Mouse (Mus musculus) neural tube, embryonic 15.5 days (tissue): ENCODE measurements around the gene Clock. TPM values are rescaled to one million over a fixed set of nuclear protein-coding genes. Genes with fewer than 3 reads are reported as not detected.

Experiments used
- ATAC-seq: fragments of 200-750 bp; cut with Nextera tagmentation; 2 replicates; pipeline ENCODE4 v1.8.0; 2017; ENCODE audit warnings: mild to moderate bottlenecking, moderate TSS enrichment, moderate library complexity; ENCODE audit not compliant: low FRiP score
- H3K27ac ChIP-seq: fragments of 300-500 bp; sonication (generic); replicated peaks from 2 replicates; pipeline ENCODE4 v1.5.1; 2015; ENCODE audit warnings: mild to moderate bottlenecking, inconsistent platforms
- H3K27me3 ChIP-seq: fragments of 300-500 bp; sonication (generic); replicated peaks from 2 replicates; pipeline ENCODE4 v1.6.1; 2015; ENCODE audit warnings: inconsistent platforms
- H3K36me3 ChIP-seq: fragments of 300-500 bp; sonication (generic); 2 replicates; pipeline ENCODE4 v1.6.1; 2015; ENCODE audit warnings: inconsistent platforms
- H3K4me1 ChIP-seq: fragments of 300-500 bp; sonication (generic); 2 replicates; pipeline ENCODE4 v1.6.1; 2015; ENCODE audit warnings: inconsistent platforms
- H3K4me2 ChIP-seq: fragments of 300-500 bp; sonication (generic); 2 replicates; pipeline ENCODE4 v1.6.1; 2015; ENCODE audit warnings: inconsistent platforms, mild to moderate bottlenecking, moderate library complexity
- H3K4me3 ChIP-seq: fragments of 300-500 bp; sonication (generic); replicated peaks from 2 replicates; pipeline ENCODE4 v1.5.1; 2015; ENCODE audit warnings: mild to moderate bottlenecking, inconsistent platforms
- H3K9ac ChIP-seq: fragments of 300-500 bp; sonication (generic); replicated peaks from 2 replicates; pipeline ENCODE4 v1.6.1; 2015; ENCODE audit warnings: mild to moderate bottlenecking, inconsistent platforms
- H3K9me3 ChIP-seq: fragments of 300-500 bp; sonication (generic); replicated peaks from 2 replicates; pipeline ENCODE4 v1.6.1; 2016; ENCODE audit warnings: inconsistent platforms
- WGBS: fragments of 180-500 bp; shearing (Covaris S2); methylation state at CpG from one replicate; pipeline ENCODE4 v1.1.7; 2015; ENCODE audit warnings: mixed read lengths; 5-methylcytosine and 5-hydroxymethylcytosine counted together
- polyA plus RNA-seq: library from polyadenylated mRNA; unstranded; fragments of >200 nt; fragmentation: Nextera tagmentation; extraction: Ambion mirVana; gene quantifications from 2 replicates; pipeline ENCODE4 v1.2.1, GENCODE M21; 2015

Gene Clock
- polyA plus RNA-seq, 1 experiment from 2014 or later = 15.0 TPM

DNA sequence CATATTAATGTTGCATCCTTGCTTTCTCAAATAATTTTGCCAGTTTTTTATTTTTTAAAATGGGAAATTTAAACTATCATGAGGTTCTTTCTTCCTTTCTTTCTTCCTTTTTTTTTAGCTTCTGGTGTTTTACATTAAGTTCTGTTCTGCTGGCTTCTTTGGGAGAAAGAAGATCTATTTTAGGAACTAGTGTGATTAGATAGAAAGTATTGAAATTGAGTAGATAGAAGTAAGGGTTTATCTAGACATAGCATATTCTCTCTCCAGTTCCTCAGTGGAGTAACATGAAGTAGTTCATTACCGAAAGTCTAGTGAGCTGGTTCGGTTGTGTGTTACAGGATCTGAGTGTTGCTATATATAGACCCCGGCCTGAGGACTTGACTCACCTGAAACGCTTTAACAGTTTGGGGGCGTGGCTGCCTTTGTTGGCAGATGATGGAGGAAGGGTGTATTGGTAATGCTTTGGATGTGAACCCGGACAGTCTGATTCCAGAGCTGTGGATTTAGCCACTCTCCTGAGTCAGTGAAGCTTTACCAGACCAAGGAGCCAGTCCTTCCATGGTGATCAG lies 110.1 kb downstream of the Clock start:
- no peak overlapping the region for H3K27ac ChIP-seq
- H3K36me3 ChIP-seq = 0 out of 2 replicates have a peak, but pooled peaks cover 6% of the 10 kb centered on the region
- H3K4me2 ChIP-seq = no peak overlapping the region
- H3K27me3 ChIP-seq = no peaks in the 10 kb centered on the region
- H3K9me3 ChIP-seq = no peaks in the 10 kb centered on the region
- no peak overlapping the region for H3K9ac ChIP-seq
- H3K4me1 ChIP-seq = peaks cover 14% of the 10 kb centered on the region; the same call in 1 of the 2 replicates
- no peak for ATAC-seq
- WGBS = 90% methylated on average over 6 of the region's 6 CpGs
- no peak overlapping the region for H3K4me3 ChIP-seq

DNA sequence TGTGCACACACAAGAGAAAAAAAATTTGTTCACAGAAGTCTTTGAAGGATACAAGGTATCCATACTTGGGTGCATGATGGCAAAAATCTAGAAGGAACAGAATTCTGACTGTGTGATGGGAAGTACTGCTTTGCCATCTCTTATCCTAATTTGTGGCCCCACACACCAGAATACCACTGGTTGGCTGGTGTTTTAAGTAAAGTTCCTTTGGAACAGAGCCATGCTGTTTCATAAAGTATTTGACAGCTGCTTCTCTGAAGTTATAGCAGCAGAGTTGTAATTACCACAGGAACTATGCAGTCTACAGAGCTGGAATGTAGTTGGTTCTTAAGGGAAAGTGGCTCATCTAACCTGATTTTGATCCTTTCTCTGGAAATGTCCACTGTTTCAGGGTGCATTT lies 111.5 kb downstream of the Clock start:
- H3K27ac ChIP-seq = no peak overlapping the region
- ATAC-seq = no peak

DNA sequence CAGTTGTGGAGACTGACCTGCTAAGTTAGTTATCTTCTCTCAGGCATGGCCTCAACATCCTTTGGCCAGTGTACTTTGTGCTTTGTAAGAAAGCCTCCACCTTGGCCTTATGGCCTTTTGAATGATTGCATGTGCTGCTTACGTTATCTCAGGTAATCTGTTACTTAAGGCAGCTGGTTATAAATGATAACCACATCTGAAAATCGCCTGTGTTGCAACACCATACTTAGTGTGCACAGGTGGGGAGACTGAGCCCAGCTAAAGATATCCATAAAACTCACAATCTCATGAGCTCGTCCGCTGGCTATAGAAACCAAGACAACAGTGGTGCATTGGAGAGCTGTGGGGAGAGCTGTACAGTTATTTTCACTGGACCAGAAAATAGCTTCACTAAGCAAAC lies 114.0 kb downstream of the Clock start:
- ATAC-seq = no peak
- Histone ChIP-seq H3K27ac (no peak overlapping the region), H3K4me1 (peaks cover 29% of the 10 kb centered on the region), H3K36me3 (no peaks in the 10 kb centered on the region), H3K27me3 (no peaks in the 10 kb centered on the region), H3K4me3 (no peak overlapping the region), H3K9me3 (no peaks in the 10 kb centered on the region), H3K9ac (no peak overlapping the region), H3K4me2 (no peak overlapping the region)
- whole genome bisulfite sequencing = 93% methylated on average over 4 of the region's 4 CpGs

More for the DNA sequence above, 111.5 kb downstream of the Clock start:
- 0 out of 2 replicates have a peak, but pooled peaks cover 6% of the 10 kb centered on the region for H3K36me3 ChIP-seq
- H3K9me3 ChIP-seq = no peaks in the 10 kb centered on the region
- H3K9ac ChIP-seq = no peak overlapping the region
- H3K4me3 ChIP-seq = no peak overlapping the region
- H3K4me1 ChIP-seq = peaks cover 14% of the 10 kb centered on the region
- H3K27me3 ChIP-seq = no peaks in the 10 kb centered on the region
- no peak overlapping the region for H3K4me2 ChIP-seq

DNA sequence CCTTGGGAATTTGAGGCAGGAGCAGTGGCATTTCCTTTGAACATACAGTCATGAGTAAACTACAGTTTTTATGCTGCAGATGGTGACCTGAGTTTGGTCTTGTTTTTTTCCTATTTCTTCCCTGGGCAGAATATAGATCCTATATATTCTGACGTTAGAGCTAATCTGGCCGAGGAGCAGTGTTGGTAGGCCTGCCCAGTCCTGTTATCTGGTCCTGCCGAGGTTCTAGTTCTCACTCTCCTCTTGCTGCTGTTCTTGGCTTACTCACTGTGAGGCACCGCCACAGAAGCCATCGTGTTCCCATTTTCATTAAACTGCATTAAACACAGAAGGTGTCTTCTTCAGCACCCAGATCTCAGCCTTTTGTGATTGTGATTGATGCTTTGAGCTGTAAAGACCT lies 116.7 kb downstream of the Clock start:
- Histone ChIP-seq H3K4me1 (peaks cover 45% of the 10 kb centered on the region), H3K4me2 (no peak overlapping the region), H3K27me3 (no peaks in the 10 kb centered on the region), H3K36me3 (no peaks in the 10 kb centered on the region), H3K9ac (no peak overlapping the region), H3K9me3 (no peaks in the 10 kb centered on the region), H3K27ac (no peak overlapping the region), H3K4me3 (no peak overlapping the region)
- WGBS = 89% methylated on average over 5 of the region's 5 CpGs
- ATAC-seq = no peak

DNA sequence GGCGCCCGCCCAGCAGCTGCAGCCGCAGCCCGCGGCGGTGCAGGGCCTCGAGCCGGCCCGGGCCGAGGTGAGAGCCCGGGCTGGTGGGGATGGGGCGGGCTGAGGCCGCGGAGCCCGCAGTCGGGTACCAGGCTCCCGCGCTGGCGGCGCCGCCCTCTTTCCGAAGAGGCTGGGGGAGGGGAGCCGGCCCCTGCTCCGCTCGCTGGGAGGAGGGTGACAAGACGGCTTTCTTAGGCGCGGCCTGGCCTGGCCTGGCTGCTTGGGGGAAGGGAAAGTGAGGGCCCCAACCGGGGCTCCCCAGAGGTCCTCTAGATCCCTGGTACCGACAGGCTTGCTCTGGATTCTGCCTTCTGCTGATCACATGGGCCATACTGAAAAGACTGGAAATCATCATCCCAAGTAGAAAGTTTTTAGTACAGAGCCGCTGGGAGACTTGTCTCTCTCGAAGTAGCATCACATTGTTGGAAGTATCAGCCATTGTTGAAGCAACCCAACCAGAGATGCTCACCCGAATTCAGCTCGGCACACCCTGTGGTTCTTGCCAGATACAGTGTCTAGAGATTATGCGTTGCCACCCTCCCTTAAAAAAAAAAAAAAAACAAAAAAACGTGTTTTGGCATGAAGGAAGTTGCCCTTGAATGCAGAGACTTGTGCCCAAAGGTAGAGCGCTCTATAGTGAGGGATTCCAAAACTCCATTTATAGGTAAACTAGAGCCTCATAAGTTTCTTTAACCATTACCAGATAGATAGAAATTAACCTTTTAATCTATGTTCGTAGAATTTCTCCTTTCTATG lies 120.1 kb downstream of the Clock start:
- Histone ChIP-seq H3K27me3 (no peaks in the 10 kb centered on the region), H3K4me1 (peaks cover 37% of the 10 kb centered on the region), H3K9ac (peak overlapping the region; percentile 94), H3K27ac (peak overlapping the region; percentile 95), H3K4me3 (peak overlapping the region; percentile 95), H3K9me3 (no peaks in the 10 kb centered on the region), H3K4me2 (peak overlapping the region; percentile 89), H3K36me3 (no peaks in the 10 kb centered on the region)
- ATAC-seq = peak; percentile 87
- WGBS = 4% methylated on average over 38 of the region's 38 CpGs

DNA sequence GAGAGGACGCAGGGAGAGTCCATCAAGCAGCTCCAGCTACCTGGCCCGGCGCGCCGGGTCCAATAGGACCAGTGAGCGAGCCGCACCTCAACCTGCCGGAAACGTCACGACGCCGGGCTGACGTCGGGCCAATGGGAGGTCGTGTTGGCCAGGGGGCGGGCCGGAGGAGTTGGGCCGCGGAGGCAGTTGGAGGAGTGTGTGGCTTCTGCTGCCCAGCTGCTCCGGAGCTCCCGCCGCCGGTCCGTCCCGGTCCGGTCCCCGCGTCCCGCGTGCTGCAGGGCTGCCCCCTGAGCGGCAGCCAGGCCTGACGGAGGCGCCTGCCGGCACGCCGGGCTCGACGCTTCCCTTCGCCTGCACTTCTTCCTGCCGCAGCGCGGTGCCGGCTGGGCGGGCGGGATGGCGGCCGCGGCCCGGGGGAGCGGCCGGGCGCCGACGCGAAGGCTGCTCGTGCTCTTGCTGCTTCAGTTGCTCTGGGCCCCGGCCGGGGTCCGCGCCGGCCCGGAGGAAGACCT lies 120.8 kb downstream of the Clock start, which contains the start of gene Tmem165:
Tmem165 (plus strand) TSS at position 131 of the 512 bp plus-strand sequence.
- Histone ChIP-seq H3K9me3 (no peaks in the 10 kb centered on the region), H3K4me1 (peaks cover 37% of the 10 kb centered on the region), H3K9ac (peak within 1 kb of the TSS; percentile 94), H3K27ac (peak within 1 kb of the TSS; percentile 95), H3K27me3 (no peaks in the 10 kb centered on the region), H3K4me2 (peak within 1 kb of the TSS; percentile 89), H3K36me3 (no peaks in the 10 kb centered on the region), H3K4me3 (peak within 1 kb of the TSS; percentile 95)
- under 1% methylated on average over 43 of the region's 62 CpGs for WGBS
- peak; percentile 98 for ATAC-seq

DNA sequence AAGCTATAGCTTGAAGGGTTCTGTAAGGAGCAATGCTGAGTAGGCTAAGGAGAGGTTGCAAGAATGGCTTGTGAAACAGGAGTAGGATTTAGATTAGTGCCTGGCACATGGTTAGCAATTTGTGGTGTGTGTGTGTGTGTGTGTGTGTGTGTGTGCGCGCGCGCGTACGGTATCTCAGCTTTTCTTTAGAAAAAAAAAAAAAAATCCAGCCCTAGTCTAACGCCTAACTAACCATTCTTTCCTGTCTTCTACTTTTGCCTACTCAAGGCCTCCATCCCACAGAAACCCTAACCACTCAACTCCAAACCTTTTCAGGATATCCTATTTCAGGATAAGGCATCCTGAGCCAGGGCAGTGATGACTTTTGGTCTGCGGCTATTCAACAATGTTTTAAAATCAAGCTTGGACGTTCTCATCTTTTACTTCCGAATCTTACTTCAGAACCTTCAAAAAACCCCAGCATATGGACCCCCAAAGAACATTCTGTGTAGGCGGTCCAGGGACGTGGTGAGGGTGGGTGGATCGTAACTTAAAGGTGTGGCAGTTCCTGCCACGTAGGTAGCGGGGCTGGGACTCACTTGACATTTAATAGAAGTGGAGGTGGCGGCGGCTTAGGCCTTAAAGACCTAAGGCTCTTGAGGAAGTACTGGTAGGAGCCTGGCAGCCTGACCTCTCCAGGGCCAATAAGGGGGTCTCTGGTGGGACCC lies 121.4 kb downstream of the Clock start:
- peak overlapping the region; percentile 68 for H3K27ac ChIP-seq
- H3K36me3 ChIP-seq = no peaks in the 10 kb centered on the region
- no peaks in the 10 kb centered on the region for H3K27me3 ChIP-seq
- no peaks in the 10 kb centered on the region for H3K9me3 ChIP-seq
- ATAC-seq = no peak; the same call in 1 of the 2 replicates
- H3K4me1 ChIP-seq = peaks cover 37% of the 10 kb centered on the region
- peak overlapping the region; percentile 89 for H3K4me2 ChIP-seq
- 42% methylated on average over 17 of the region's 17 CpGs for WGBS
- peak overlapping the region; percentile 95 for H3K4me3 ChIP-seq
- peak overlapping the region; percentile 59 for H3K9ac ChIP-seq

DNA sequence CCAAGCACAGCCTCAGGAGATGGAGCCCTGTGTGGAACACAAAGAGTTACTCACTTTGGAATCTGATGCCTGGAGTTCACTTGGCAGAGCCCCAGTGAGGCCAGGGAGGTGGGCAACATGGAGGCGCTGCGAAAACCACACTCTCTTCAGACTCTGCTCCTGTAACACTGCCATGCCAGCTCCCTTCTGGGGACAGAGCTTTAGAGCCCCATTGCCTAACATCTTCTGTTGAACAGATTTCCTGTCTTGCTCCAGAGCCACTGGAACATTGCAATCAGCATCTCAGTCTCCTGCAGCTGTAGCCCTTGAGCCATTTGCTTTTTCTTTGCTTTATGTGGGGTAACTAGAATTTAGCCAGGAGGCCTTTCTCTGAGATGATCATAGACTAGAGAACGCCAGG lies 122.3 kb downstream of the Clock start:
- 74% methylated on average over 3 of the region's 3 CpGs for WGBS
- Histone ChIP-seq H3K27me3 (no peaks in the 10 kb centered on the region), H3K4me3 (no peak overlapping the region), H3K9me3 (no peaks in the 10 kb centered on the region), H3K36me3 (no peaks in the 10 kb centered on the region), H3K4me1 (peaks cover 30% of the 10 kb centered on the region), H3K9ac (no peak overlapping the region), H3K27ac (no peak overlapping the region), H3K4me2 (no peak overlapping the region)
- ATAC-seq = no peak

DNA sequence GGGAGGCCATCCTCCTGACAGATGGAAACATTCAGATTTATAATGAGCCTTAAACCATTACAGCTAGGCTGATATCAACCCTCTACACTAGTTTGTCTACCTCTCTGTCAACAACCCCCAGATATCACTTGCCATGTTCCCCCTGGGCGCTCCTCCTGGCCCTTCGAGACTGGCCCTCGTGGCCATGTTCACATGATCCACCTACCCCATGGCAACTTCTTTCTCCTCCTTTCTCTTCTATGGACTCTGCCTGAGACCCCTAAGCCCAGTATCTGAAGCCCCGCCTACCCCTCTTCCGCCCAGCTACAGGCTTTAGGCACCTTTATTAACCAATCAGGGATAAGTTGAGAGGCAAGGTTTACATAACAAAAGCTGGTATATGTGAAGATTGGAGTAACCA lies 124.8 kb downstream of the Clock start:
- Histone ChIP-seq H3K4me1 (peaks cover 13% of the 10 kb centered on the region), H3K36me3 (no peaks in the 10 kb centered on the region), H3K4me3 (no peak overlapping the region), H3K9ac (no peak overlapping the region), H3K27ac (no peak overlapping the region), H3K9me3 (no peaks in the 10 kb centered on the region), H3K4me2 (no peak overlapping the region), H3K27me3 (no peaks in the 10 kb centered on the region)
- WGBS = 86% methylated on average over 5 of the region's 5 CpGs
- no peak for ATAC-seq

DNA sequence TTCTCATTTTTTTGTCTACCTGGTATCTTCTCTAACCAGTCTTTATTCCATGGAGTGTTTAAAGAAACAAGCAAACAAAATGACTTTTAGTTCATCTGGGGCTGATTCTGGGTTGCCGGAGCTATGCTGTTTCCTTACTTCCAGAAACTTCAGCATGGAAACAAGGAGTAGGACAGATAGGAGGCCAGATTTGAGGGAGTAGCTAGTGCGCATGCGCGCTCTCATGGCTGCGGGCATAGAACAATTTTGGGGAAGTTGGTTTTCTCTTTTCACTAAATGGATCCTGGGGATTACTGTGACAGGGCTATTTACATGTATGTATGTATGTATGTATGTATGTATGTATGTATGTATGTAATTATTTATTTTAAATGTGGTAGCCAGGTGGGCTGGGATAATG lies 125.4 kb downstream of the Clock start:
- H3K4me1 ChIP-seq = peaks cover 8% of the 10 kb centered on the region
- WGBS = 97% methylated on average over 5 of the region's 5 CpGs
- no peak overlapping the region for H3K9ac ChIP-seq
- H3K36me3 ChIP-seq = no peaks in the 10 kb centered on the region
- no peak overlapping the region for H3K4me3 ChIP-seq
- H3K9me3 ChIP-seq = no peaks in the 10 kb centered on the region
- no peak for ATAC-seq
- H3K27me3 ChIP-seq = no peaks in the 10 kb centered on the region
- no peak overlapping the region for H3K27ac ChIP-seq
- no peak overlapping the region for H3K4me2 ChIP-seq

DNA sequence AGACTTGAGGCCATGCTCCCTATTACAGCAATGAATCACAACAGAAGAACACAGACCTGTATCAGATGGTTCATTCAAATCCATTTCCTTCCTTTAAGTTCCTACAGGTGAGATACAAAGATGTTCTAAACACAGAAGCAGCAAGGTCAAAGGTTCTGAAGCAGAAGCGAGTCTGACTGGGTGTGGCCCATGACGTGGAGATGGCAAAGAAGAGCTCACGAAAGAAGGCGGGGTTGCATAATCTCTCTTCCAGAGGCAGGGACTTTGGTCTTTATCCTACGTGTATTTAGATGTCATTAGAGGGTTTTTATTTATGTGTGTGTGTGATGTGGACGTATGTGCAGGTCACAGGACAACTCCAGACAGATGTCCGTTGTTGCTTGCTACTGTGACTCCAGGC lies 126.9 kb downstream of the Clock start:
- Histone ChIP-seq H3K9ac (no peak overlapping the region), H3K4me1 (no peaks in the 10 kb centered on the region; the same call in 1 of the 2 replicates), H3K27me3 (no peaks in the 10 kb centered on the region), H3K27ac (no peak overlapping the region), H3K9me3 (no peaks in the 10 kb centered on the region), H3K36me3 (no peaks in the 10 kb centered on the region), H3K4me2 (no peak overlapping the region), H3K4me3 (no peak overlapping the region)
- WGBS = 88% methylated on average over 7 of the region's 7 CpGs
- no peak for ATAC-seq
